Mouse (Mus musculus): ENCODE measurements around the gene Efna2. TPM values are rescaled to one million over a fixed set of nuclear protein-coding genes. Genes with fewer than 3 reads are reported as not detected.

Efna2 gene
- 0.10 and 0.16 TPM in 2 replicates for polyA plus RNA-seq (2012)

DNA sequence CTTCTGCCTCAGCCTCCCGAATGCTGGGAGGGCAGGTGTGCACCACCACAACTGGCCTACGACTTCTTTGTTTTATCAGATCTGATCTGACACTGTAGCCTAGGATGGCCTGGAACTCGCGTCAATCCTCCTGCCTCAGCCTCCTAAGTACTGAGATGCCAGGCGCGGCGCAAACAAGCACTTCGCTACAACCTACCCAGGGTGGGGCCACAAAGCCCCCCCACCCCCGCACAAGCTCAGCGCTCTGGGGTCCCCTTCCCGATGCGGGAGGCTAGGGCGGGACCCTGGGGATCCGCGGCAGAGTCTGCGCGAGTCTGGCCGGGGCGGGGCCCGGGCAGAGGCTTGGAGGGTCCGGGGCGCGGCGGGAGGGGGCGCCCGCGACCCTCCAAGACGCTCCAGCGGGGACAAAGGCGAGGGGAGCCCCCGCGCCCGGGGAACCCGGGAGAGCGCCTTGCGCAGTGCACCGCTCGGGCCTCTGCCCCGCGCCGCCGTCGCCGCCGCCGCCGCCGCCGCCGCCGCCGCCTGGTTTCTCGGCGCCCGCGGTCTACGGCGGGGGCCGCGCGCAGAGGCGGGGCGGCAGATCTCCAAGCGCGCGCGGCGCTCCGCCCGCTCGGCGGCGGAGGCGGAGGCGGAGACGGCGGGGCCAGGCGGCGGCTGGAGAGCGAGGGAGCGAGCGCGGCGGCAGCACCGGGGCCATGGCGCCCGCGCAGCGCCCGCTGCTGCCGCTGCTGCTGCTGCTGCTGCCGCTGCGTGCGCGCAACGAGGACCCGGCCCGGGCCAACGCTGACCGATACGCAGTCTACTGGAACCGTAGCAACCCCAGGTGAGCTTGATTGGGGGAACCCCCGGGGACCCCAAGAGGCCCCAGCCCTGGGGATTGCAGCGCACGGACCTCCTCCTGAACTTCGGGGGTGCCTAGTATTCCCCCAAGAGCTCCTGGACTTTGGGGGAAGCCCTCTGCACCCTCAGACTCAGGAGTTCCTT, at the start of gene Efna2:
TSS of gene Efna2 (plus strand) at position 415 of the 984 bp plus-strand sequence.
- Histone ChIP-seq H3K4me1 (ENCODE audit: control insufficient read depth) (peaks cover 19% of the 10 kb centered on the region), H3K9me3 (ENCODE audit: control insufficient read depth, low read length) (no peaks in the 10 kb centered on the region), H3K4me3 (replicated peaks) (peak within 1 kb of the TSS; percentile 49), H3K36me3 (ENCODE audit: control insufficient read depth) (peaks cover 6% of the 10 kb centered on the region), H3K27me3 (ENCODE audit: control insufficient read depth) (peaks cover 62% of the 10 kb centered on the region)
- TF ChIP-seq TAL1 (IDR thresholded peaks at IDR 0.05; ENCODE audit: low read length) (no peak), GATA1 (IDR thresholded peaks at IDR 0.05; ENCODE audit: low read length) (no peak)

- Histone ChIP-seq H3K4me3 (replicated peaks) (no peak overlapping the region), H3K27me3 (ENCODE audit: control insufficient read depth) (peaks cover 7% of the 10 kb centered on the region), H3K36me3 (ENCODE audit: control insufficient read depth) (peaks cover 88% of the 10 kb centered on the region), H3K4me1 (ENCODE audit: control insufficient read depth) (peaks cover 79% of the 10 kb centered on the region), H3K9me3 (ENCODE audit: control insufficient read depth, low read length) (peaks cover 12% of the 10 kb centered on the region)
- TF ChIP-seq TAL1 (IDR thresholded peaks at IDR 0.05; ENCODE audit: low read length) = no peak
- TF ChIP-seq GATA1 (IDR thresholded peaks at IDR 0.05; ENCODE audit: low read length) = no peak
Observed at GRCm38 (mm10) chr10:80129846-80130245, 49.4 kb upstream of the Efna2 start.

DNA sequence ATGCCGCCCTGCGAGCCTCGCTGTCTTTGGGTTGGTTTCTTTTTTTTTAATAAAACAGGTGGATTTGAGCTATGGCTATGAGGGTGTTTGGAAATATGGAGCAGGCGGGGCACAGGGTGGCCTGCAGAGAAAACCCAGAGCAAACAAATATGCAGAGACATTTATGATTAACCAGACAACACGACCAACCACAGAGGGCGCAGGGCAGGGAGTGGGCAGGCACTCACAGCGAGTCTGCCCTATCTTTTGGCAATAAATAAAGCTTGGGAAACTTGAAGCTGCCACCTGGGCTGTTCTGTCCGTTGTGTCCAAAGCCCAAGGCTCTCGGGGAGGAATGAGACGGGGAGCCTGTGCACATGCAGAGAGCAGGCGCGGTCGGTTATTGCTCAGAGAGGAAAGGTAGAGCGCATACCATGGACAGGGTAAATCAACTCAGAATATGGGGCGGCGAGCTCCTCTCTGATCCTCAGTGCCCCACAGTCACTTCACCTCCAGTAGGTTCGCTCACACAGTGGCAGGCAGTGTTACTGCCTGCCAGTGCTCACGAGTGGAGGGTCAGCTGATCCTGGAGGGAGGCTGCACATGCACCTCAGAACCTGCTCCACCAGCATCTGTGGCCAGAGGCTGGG, 48.8 kb upstream of the Efna2 start:
- peaks cover 12% of the 10 kb centered on the region for H3K9me3 ChIP-seq (ENCODE audit: control insufficient read depth, low read length)
- no peak overlapping the region for H3K4me3 ChIP-seq (replicated peaks)
- TF ChIP-seq GATA1 (IDR thresholded peaks at IDR 0.05; ENCODE audit: low read length) = no peak
- TF ChIP-seq TAL1 (IDR thresholded peaks at IDR 0.05; ENCODE audit: low read length) = no peak
- H3K36me3 ChIP-seq (ENCODE audit: control insufficient read depth) = peaks cover 83% of the 10 kb centered on the region
- peaks cover 14% of the 10 kb centered on the region for H3K27me3 ChIP-seq (ENCODE audit: control insufficient read depth)
- peaks cover 75% of the 10 kb centered on the region for H3K4me1 ChIP-seq (ENCODE audit: control insufficient read depth)

- H3K9me3 ChIP-seq (ENCODE audit: control insufficient read depth, low read length) = peaks cover 14% of the 10 kb centered on the region
- H3K27me3 ChIP-seq (ENCODE audit: control insufficient read depth) = peaks cover 23% of the 10 kb centered on the region
- no peak overlapping the region for H3K4me3 ChIP-seq (replicated peaks)
- TF ChIP-seq GATA1 (IDR thresholded peaks at IDR 0.05; ENCODE audit: low read length) = no peak
- TF ChIP-seq TAL1 (IDR thresholded peaks at IDR 0.05; ENCODE audit: low read length) = no peak
- H3K4me1 ChIP-seq (ENCODE audit: control insufficient read depth) = peaks cover 67% of the 10 kb centered on the region
- peaks cover 74% of the 10 kb centered on the region for H3K36me3 ChIP-seq (ENCODE audit: control insufficient read depth)
Observed at GRCm38 (mm10) chr10:80131316-80131951, 47.8 kb upstream of the Efna2 start.

DNA sequence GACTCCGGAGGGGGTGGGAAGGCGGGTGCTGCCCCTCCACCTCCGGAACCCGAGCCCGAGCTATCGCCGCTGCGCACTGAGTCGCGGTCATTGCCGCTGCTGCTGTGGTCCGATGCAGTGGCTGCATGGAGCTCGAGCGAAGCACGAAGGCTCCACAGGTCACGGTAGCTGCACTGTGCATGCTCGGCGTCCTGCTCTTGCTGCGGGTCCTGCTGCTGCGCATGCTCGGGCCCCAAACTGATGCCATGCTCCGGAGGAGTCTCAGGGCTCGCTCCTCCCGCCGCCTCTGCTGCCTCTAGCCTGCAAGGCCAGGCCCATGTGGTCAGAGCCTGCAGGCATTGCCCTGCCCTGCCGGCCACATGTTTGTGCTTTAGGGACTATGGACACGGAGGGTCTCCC, 47.3 kb upstream of the Efna2 start:
- H3K4me1 ChIP-seq (ENCODE audit: control insufficient read depth) = peaks cover 67% of the 10 kb centered on the region
- peaks cover 28% of the 10 kb centered on the region for H3K27me3 ChIP-seq (ENCODE audit: control insufficient read depth)
- H3K9me3 ChIP-seq (ENCODE audit: control insufficient read depth, low read length) = peaks cover 17% of the 10 kb centered on the region
- TF ChIP-seq GATA1 (IDR thresholded peaks at IDR 0.05; ENCODE audit: low read length) = no peak
- TF ChIP-seq TAL1 (IDR thresholded peaks at IDR 0.05; ENCODE audit: low read length) = no peak
- H3K36me3 ChIP-seq (ENCODE audit: control insufficient read depth) = peaks cover 69% of the 10 kb centered on the region
- H3K4me3 ChIP-seq (replicated peaks) = no peak overlapping the region

- Histone ChIP-seq H3K36me3 (ENCODE audit: control insufficient read depth) (peaks cover 55% of the 10 kb centered on the region), H3K9me3 (ENCODE audit: control insufficient read depth, low read length) (peaks cover 20% of the 10 kb centered on the region), H3K27me3 (ENCODE audit: control insufficient read depth) (peaks cover 42% of the 10 kb centered on the region), H3K4me1 (ENCODE audit: control insufficient read depth) (peaks cover 67% of the 10 kb centered on the region), H3K4me3 (replicated peaks) (no peak overlapping the region)
- TF ChIP-seq TAL1 (IDR thresholded peaks at IDR 0.05; ENCODE audit: low read length) (no peak), GATA1 (IDR thresholded peaks at IDR 0.05; ENCODE audit: low read length) (no peak)
Observed at GRCm38 (mm10) chr10:80133226-80133849, 45.9 kb upstream of the Efna2 start.

DNA sequence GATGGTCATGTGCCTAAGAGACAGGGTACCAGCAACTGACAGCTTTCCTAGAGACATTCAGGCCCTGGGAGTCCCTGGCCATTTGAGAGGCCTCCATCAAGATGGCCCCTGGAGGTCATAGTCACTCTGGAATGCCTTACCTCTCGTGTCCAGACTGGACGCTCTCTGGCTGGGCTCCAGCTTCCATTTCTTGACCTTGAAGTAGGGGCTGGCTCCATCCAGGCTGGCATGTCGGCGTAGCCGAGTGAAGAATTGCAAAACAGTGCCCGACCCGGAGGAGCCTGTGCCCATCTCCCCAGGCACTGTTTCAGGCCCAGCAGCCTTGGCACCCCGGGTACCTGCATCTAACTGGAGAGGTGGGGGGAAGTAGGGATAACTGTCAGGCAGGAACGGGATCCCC, 44.9 kb upstream of the Efna2 start:
- Histone ChIP-seq H3K27me3 (ENCODE audit: control insufficient read depth) (peaks cover 53% of the 10 kb centered on the region), H3K36me3 (ENCODE audit: control insufficient read depth) (peaks cover 44% of the 10 kb centered on the region), H3K4me1 (ENCODE audit: control insufficient read depth) (peaks cover 70% of the 10 kb centered on the region), H3K4me3 (replicated peaks) (no peak overlapping the region), H3K9me3 (ENCODE audit: control insufficient read depth, low read length) (peaks cover 20% of the 10 kb centered on the region)
- no peak for TF ChIP-seq GATA1 (IDR thresholded peaks at IDR 0.05; ENCODE audit: low read length)
- TF ChIP-seq TAL1 (IDR thresholded peaks at IDR 0.05; ENCODE audit: low read length) = no peak

GRCm38 (mm10) chr10:80135161-80135560, 44.1 kb upstream of the Efna2 start:
- H3K4me1 ChIP-seq (ENCODE audit: control insufficient read depth) = peaks cover 71% of the 10 kb centered on the region
- TF ChIP-seq TAL1 (IDR thresholded peaks at IDR 0.05; ENCODE audit: low read length) (no peak), GATA1 (IDR thresholded peaks at IDR 0.05; ENCODE audit: low read length) (no peak)
- peaks cover 60% of the 10 kb centered on the region for H3K27me3 ChIP-seq (ENCODE audit: control insufficient read depth)
- peaks cover 37% of the 10 kb centered on the region for H3K36me3 ChIP-seq (ENCODE audit: control insufficient read depth)
- peaks cover 20% of the 10 kb centered on the region for H3K9me3 ChIP-seq (ENCODE audit: control insufficient read depth, low read length)
- no peak overlapping the region for H3K4me3 ChIP-seq (replicated peaks)
